19 mouse cellular contexts compared by ENCODE assay signal in genomic region chr15:12047349-12048213, GRCm38 (mm10). TPM values are rescaled to one million over a fixed set of nuclear protein-coding genes. Genes with fewer than 3 reads are reported as not detected.
DNase-seq lines count a peak whose midpoint lies in the region; ATAC-seq and TF ChIP-seq lines count a peak whose summit lies in the region.
"Had no signal": no experiment of that assay in that cellular context is flagged by ENCODE, and none has a peak within 500 bp of the region (broad histone marks: within the 10 kb centered on the region; RNA-seq: fewer than 3 reads in every experiment).

No protein-coding gene starts in this region.

- H3K4me3 ChIP-seq in gastrocnemius, adult 2 months: no peak overlapping the region
- H3K4me3 ChIP-seq in lung, embryonic 14.5 days (ENCODE audit: low read depth, low read length): no peak overlapping the region
- no peak overlapping the region for H3K4me3 ChIP-seq in midbrain, embryonic 14.5 days (replicated peaks; ENCODE audit: low read depth, low read length)
- H3K4me3 ChIP-seq: limb, embryonic 10.5 days; neural tube, embryonic 12.5 days had no signal

- H3K27me3 ChIP-seq in lung, embryonic 14.5 days (ENCODE audit: insufficient read depth, low read length): no peaks in the 10 kb centered on the region
- H3K27me3 ChIP-seq in midbrain, embryonic 14.5 days (ENCODE audit: control insufficient read depth, insufficient read depth, low read length): no peaks in the 10 kb centered on the region
- H3K27me3 ChIP-seq: neural tube, embryonic 12.5 days; Patski had no signal

- intact Hi-C loops in gastrocnemius, adult 2 months (cut with DNase I): loop anchor here (1.0 kb wide), 1 partner anchor 21 kb away; no protein-coding TSS in a partner anchor
- intact Hi-C loops in gastrocnemius, postnatal 14 days (cut with DNase I; ENCODE audit: low total_unique reads): no loop called here

- no peaks in the 10 kb centered on the region for H3K4me1 ChIP-seq in lung, embryonic 14.5 days (ENCODE audit: insufficient read depth)
- no peaks in the 10 kb centered on the region for H3K4me1 ChIP-seq in midbrain, embryonic 14.5 days (ENCODE audit: control insufficient read depth, insufficient read depth, low read length)
- H3K4me1 ChIP-seq: limb, embryonic 10.5 days; neural tube, embryonic 12.5 days had no signal

- WGBS in lung, embryonic 14.5 days: 83% methylated on average over 18 of the region's 18 CpGs
- WGBS in midbrain, embryonic 14.5 days: 90% methylated on average over 18 of the region's 18 CpGs

- H3K36me3 ChIP-seq in lung, embryonic 14.5 days (ENCODE audit: insufficient read depth): no peaks in the 10 kb centered on the region
- no peaks in the 10 kb centered on the region for H3K36me3 ChIP-seq in midbrain, embryonic 14.5 days (ENCODE audit: control insufficient read depth, insufficient read depth, low read length)
- H3K36me3 ChIP-seq: limb, embryonic 10.5 days; neural tube, embryonic 12.5 days had no signal

- ATAC-seq in lung, embryonic 14.5 days (ENCODE audit: insufficient read depth): no peak
- no peak for ATAC-seq in midbrain, embryonic 14.5 days (ENCODE audit: low FRiP score, low TSS enrichment)
- no peak for ATAC-seq in activated CD4-positive, CD25-positive, alpha-beta regulatory T cell, adult 4 months
- ATAC-seq: inflammation-experienced regulatory T-cells, adult 6 months; Patski had no signal

- H3K9ac ChIP-seq in lung, embryonic 14.5 days: no peak overlapping the region
- no peak overlapping the region for H3K9ac ChIP-seq in midbrain, embryonic 14.5 days (replicated peaks; ENCODE audit: low read length)
- H3K9ac ChIP-seq: neural tube, embryonic 12.5 days had no signal

- H3K4me2 ChIP-seq in lung, embryonic 14.5 days: no peak overlapping the region
- no peak overlapping the region for H3K4me2 ChIP-seq in midbrain, embryonic 14.5 days (ENCODE audit: low read length)
- H3K4me2 ChIP-seq: liver, embryonic 11.5 days; neural tube, embryonic 12.5 days had no signal

- no peaks in the 10 kb centered on the region for H3K9me3 ChIP-seq in lung, embryonic 14.5 days (ENCODE audit: low read depth, low read length)
- no peaks in the 10 kb centered on the region for H3K9me3 ChIP-seq in midbrain, embryonic 14.5 days (ENCODE audit: control insufficient read depth, low read length)
- H3K9me3 ChIP-seq: limb, embryonic 10.5 days; neural tube, embryonic 12.5 days had no signal

- peak; percentile 10; the same call in 1 of the 2 replicates for TF ChIP-seq CTCF in gastrocnemius, adult 2 months (IDR thresholded peaks at IDR 0.05)
- TF ChIP-seq CTCF in lung, embryonic 14.5 days (IDR thresholded peaks at IDR 0.05; ENCODE audit: low read depth): no peak

- H3K27ac ChIP-seq in gastrocnemius, adult 2 months: no peak overlapping the region
- H3K27ac ChIP-seq in lung, embryonic 14.5 days (ENCODE audit: low read depth): no peak overlapping the region
- H3K27ac ChIP-seq in midbrain, embryonic 14.5 days (replicated peaks; ENCODE audit: low read depth, low read length): no peak overlapping the region
- H3K27ac ChIP-seq: limb, embryonic 10.5 days; neural tube, embryonic 12.5 days had no signal

- DNase-seq in gastrocnemius, adult 2 months: no peak
- no peak for DNase-seq in gastrocnemius, postnatal 14 days
- DNase-seq in lung, embryonic 14.5 days: peak; percentile 29
- DNase-seq in lung, postnatal 25 days (ENCODE audit: low spot score): no peak
- peak; percentile 21 for DNase-seq in ES-CJ7 (ENCODE audit: low read depth, low spot score)
- DNase-seq in midbrain, embryonic 14.5 days: peak; percentile 56
- DNase-seq in frontal cortex, postnatal 36 days (ENCODE audit: low spot score in 2 of 2): no peak
- DNase-seq: adrenal gland, postnatal 36 days; B cell, adult 2 months; cerebellum, adult 9-10 months; gastrocnemius, postnatal 25 days; lung, postnatal 10 days; thymus, postnatal 14 days had no signal

RNA-seq across cellular contexts. Expression of gene Sub1, which starts 50.8 kb away (rescaled TPM):
- 100 to 1,000 TPM in 1 of 2 experiments, 10 to 100 TPM in 1; 76.1 to 121 TPM for total RNA-seq in gastrocnemius, adult 2 months (2021)
- 100 to 1,000 TPM; 101 to 124 TPM for total RNA-seq in gastrocnemius, postnatal 14 days (2021)
- polyA plus RNA-seq in lung, embryonic 14.5 days (2014; fragmentation: Nextera tagmentation; extraction: Ambion mirVana): 671 and 746 TPM in 2 replicates
- 527 and 572 TPM in 2 replicates for polyA plus RNA-seq in midbrain, embryonic 14.5 days (2014; fragmentation: Nextera tagmentation; extraction: Ambion mirVana)
- polyA plus RNA-seq in activated CD4-positive, CD25-positive, alpha-beta regulatory T cell, adult 4 months (2017; shearing (Covaris generic)): 1,000 to 10,000 TPM in 1 of 2 experiments, 100 to 1,000 TPM in 1; 878 to 1,002 TPM

Comparison
In these comparisons a context has a peak if more than half of its experiments do, and no peak if none do; other contexts are left out.
1. DNase-seq: peak in lung, embryonic 14.5 days (single experiment), ES-CJ7 (single experiment) and midbrain, embryonic 14.5 days (single experiment); none in gastrocnemius, adult 2 months (single experiment), gastrocnemius, postnatal 14 days (single experiment), lung, postnatal 25 days (single experiment) and frontal cortex, postnatal 36 days (0 of 2).